Mouse (Mus musculus) kidney, adult 9 months (tissue): ENCODE data around the gene Mga.

ENCODE experiments used
- DNase-seq: peaks from one replicate; pipeline ENCODE4 v3.0.0; 2022

The Mga gene

DNA sequence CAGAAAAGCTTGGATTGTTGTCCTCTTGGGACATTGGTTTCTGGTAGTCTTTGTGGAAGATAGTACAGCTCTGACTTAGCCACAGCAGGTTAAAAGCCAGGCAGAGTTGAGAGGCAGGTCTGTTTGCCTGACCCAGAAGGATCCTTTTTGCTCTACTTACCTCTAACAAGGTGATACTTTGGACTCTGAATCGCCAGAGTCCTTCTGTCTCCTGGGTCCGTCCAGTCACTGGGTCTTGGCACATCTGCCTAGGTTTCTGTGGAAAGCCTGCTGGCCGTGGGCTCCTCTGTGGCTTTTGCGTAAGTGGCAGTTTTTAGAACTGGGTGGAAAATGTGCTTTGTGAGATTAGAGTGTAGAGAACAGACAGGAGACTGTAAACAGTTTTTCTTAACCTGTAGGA, 91.9 kb downstream of the Mga start:
- peak; percentile 65 for DNase-seq

DNA sequence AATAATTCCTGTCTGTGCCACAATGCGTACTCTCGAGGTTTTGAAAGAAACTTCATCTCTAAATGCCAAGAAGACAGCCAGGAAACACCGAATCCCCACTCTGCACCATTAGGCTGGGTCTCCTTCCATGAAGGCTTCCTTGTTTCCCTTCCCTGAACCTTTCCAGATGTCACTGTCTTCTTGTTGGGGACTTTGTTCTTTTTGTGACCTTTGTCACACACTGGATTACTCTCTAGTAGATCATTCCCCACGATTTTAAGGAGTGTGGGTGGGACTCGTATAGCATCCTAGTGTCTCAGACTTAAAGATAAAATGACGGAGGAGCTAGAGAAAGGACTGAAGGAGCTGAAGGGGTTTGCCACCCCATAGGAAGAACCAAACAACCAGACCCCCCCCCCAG, 93.9 kb downstream of the Mga start:
- peak; percentile 61 for DNase-seq

DNA sequence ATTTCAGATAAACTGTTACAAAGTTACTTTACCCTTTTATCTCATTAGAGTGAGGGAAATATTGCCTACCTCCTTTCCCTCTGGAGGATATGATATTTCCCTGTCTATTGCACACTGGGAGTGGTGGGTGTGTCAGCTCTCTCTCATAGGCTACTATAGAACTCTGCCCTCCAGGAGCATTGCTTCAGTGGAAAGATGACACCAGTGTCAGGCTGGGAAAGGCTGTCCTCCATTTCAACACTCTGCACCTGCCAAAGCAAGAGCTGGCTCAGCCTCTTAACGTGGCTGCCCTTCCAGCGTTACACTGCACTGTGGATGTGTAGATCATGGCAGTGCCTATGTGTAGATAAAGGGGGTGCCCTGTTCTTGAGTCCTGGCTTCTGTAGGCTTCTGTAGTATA, 95.3 kb downstream of the Mga start:
- DNase-seq, result no peak

DNA sequence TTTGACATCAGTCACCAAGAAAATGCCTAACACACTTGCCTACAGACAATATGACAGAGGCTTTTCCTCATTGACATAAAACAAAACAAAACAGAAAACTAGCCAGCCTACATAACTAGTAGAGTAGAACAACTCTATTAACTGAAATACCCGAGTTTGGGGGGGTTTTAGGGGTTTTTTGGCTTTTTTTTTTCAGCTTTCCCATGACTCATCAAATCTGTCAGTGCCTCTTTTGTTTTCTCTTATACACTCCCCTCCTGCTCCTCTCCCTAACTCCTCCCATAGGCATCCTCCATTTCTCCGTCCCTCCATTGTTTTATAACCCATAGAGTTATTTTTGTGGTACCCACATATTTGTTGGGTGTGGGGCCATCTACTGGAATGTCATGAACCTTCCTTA, 96.5 kb downstream of the Mga start:
- DNase-seq, result no peak

DNA sequence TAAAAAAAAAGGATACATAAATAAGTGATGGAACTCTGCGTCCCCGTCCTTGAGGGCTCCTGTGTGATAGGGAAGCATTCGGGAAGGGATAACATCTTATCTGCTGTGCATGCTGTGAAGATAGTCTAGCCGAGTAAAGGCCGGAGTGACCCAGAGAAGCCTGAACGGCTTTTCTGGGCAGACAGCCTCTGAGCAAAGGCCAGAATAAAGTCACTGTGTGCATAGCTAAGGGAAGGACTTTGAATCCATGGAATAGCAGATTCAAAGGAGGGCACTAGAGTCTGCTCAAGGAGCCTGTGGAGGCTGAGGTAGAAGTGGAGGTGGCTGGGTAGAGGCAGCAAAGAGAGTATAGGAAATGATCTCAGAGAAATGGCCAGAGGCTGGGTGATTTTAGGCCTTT, 97.8 kb downstream of the Mga start:
- DNase-seq, result peak; percentile 61

DNA sequence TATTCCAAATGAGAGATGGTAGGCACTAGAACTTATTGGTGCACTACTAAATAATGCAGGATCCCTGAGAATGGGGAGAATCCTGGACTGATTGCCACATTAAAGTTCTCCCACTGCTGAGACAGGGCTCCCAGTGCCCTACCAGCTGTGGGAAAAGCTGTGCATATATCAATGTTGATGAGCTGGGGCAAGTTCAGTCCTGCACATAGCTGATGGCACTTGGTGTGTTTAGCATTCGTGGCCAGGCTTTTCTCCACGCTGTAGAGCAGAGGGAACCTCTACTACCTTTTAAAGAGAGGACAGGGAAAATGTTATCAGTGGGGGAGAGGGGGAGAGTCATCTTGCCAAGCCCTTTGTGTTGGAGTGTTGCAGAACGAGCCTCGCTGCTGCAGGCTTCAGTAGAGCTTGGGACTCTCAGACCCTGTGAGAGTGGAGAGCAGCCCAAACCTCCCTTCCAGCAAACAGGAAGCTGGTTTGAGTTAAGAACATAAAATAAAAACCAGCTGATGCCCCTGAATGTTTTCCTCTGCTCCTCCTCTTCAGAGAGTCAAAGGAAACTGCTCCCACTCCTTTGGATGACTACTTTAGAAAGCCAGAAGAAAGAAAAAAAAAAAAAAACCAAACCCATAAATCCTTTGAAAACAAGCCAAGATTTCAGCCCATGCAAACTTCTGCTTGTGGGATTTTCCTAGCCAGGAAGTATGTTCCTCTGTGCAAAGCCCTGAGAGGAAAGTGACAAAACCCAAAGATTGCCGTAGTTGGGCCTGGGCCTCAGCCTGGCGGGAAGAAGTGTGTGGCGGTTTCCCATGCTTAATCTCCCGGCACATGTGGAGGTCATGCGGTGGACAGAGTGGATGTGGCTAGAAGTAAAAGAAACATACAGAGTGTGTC, 98.6 kb downstream of the Mga start:
- DNase-seq, result peak; percentile 33

DNA sequence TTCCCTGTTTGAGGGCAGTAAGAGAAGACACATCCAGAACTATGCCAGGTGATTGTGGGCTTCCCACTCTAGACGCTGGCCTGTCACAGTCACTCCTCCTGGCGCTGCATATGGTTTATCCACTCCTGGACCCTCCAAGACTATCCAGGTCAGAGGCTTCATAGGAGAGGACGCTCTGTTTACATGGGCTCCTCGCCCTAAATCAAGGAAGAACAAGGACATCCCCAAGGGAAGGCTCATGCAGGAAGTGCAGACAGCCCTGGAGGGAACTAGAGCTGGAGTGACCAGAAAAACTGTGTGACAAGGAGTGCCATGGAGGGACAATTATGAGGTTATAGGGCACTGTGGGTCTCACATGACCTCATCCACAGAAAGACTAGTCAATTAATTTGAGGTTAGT, 100.3 kb downstream of the Mga start:
- DNase-seq, result no peak

DNA sequence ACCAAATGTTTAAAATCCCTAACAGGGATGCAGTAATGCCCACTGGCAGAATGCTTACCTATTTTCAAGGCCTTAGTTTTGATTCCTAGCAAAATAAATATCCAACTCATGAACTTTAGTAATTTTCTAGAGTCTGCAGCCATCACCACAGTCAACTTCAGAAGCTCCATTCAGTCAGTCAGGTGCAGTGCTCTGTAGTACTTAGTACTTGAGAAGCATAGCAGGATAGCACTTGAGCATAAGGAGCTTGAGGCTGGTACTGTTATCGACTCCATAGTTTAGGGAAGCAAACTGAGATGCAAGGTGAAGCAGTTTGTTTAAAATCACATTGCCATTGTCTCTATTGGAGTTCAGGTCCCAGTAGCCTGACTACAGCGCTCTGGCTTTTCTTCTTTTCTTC, 102.7 kb downstream of the Mga start:
- DNase-seq, result no peak

DNA sequence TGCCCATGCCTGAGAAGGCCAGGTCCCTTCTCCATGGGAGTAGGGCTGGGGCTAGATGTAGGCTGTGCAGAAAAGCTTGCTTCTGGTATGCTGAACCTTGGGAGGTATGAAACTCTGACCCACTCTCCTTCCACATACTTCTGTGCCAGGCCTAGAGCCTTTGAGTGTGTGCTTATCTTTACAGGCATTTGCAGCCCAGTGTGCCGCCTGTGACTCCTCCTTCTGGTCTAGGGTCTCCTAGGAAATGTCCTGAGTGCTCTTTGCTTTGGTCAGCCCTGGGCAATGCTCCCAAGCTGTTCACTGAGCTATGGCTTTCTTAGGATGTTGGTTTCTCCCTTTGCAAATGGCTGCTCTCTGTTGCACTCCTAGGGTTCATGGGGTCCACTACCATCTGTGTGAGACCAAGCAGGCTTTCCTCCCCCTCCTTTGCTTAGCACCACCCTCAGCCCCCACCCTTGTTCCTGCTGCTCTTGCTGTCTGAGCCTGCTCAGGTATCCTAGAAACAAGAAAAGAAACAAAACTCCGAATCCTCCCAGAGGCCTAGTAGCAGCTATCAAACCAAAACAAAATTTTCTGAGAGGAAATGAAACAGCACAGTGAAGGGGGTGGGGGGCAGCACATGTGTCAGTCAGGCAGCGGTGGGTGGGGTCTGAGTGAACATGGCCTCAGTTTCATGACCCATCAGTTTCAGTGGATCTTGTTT, 104.0 kb downstream of the Mga start:
- DNase-seq, result no peak

DNA sequence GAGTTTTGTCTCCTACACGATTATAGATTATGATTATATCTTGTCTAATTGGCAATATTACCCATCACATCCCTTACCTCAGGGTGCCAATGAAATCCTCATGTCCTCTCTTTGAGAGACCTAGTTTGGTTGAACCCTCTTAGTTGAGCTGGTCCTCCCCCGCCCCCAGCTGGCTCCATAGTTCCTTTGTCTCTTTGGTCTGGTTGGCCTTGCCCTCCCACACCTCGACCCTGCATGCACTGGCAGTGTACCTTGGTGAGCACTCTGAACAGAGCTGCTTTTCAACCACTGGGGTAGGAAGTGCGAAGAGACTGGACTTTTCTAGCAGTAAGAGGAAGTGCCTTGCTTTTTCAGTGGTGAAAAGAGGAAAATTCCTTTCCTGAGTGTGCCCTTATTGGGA, 104.9 kb downstream of the Mga start:
- DNase-seq, result no peak

DNA sequence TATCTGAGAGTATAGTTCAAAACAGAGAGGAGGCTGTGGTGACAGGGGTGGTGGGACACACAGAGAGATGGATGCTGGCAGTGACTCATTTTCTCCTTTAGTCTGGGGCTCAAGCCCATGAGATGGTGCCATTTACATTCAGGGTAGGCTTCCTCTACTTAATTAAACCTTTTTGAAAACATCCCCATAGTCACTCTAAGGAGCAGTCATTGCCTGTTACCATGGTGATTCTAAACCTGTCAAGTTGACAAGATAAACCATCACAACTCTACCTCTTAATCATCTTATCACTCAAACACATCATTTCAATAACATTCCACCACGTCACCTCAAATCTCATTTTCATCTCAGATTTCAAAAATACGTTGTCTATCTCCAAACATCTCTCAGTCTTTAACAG, 106.9 kb downstream of the Mga start:
- DNase-seq, result no peak

DNA sequence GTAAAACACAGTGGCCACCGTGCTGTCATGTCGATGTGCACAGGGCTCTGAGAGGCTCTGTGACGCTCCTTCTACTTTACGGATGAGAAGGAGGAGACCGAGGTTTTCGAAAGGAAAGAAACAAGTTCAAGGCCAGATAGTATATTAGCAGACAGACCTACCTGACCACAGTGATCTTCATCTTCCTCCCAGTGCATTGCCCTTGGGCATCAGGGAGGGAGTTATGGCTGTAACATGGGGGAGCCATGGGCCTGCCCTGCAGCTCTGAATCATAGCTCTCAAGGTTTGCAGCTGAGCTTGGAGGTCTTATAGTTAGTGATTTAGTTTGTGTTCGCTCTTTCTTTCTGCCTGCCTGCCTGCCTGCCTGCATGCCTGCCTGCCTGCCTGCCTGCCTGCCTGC, 109.7 kb downstream of the Mga start:
- no peak for DNase-seq

DNA sequence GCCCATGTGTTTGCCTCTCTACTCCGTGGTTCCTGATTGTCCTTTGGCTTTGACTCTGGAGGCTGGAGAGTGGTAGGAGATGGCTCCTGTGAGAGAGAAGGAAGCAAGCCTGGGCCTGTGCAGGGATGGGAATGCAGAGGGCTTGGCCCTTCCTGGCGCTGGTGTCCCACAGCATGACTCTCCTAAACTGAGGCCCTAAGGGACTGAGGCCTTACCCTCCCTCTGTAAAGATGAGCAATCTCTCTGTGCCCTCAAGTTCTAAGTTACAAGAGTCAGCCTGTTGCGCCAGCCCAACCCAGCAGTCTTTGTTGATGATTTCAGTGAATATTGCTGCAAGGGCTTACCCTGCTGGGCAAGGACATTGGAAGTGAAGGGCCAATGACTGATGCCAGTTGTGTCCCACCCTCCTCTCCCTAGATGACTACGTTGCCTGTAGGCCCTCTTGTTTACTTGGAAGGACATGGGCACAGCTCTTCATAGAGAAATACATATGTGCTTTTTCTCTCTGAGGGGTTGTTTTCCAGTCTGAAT, 110.7 kb downstream of the Mga start:
- no peak for DNase-seq

DNA sequence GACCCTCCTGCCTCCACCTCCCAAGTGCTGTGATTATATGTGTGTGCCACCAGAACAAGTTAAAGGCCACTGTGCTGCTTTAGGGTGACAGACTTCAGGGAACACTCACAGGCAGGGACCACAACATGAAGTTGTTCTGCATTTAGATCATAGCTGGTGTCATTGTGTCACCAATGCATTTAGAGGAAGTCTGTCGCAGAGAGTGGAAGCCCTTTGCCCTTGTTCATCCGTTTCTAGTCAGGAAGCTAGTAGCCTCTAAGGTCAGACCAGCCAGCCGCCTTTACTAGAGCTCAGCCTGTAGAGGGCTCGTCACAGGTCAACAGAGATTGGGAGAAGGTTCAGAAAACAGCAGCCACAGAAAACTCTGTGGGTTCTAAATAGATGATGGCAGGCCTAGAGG, 111.6 kb downstream of the Mga start:
- DNase-seq, result peak; percentile 44

DNA sequence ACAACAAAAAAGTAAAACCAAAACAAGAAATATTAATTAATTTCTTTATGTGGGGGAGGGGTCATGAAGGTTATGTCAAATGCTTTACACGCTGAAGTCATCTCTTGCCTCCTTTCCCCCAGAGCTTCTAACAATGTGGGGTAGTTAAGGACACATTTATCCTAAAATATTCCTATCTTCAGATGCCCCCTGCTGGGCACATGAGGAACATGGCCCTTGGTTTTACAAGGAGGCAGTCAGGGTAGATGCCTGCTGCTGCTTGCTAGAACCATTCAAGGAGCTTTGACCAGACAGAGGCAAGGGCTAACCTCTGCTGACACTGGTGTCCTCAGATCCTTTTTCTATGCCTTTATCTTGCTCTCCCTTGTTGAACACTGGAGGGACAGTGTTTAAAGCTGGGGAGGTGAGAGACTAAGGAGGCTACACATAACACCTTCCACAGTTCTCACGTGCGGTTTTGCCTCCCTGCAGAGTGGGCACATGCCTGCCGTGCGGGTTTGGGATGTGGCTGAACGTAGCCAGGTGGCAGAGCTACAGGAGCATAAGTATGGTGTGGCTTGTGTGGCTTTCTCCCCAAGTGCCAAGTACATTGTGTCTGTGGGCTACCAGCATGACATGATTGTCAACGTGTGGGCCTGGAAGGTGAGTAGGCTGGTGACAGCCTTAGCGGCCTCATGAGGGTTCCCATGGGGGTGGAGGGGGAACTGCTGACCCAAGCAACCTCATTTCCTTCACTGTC, 114.6 kb downstream of the Mga start:
- peak; percentile 71 for DNase-seq

DNA sequence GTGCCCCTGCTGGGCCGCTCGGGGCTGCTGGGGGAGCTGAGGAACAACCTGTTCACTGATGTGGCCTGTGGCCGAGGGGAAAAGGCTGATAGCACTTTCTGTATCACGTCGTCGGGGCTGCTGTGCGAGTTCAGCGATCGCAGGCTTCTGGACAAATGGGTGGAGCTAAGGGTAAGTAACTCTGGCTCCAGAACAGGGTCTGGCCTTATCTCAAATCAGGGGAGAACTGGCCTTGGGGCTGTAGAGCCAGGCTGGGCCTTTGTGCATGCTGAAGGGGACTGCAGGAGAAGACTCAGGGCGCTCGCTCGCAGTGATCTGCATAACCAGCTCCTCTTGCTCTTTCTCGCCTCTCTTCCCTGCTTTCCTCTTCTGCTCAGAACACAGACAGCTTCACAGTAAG, 115.9 kb downstream of the Mga start:
- DNase-seq, result no peak

DNA sequence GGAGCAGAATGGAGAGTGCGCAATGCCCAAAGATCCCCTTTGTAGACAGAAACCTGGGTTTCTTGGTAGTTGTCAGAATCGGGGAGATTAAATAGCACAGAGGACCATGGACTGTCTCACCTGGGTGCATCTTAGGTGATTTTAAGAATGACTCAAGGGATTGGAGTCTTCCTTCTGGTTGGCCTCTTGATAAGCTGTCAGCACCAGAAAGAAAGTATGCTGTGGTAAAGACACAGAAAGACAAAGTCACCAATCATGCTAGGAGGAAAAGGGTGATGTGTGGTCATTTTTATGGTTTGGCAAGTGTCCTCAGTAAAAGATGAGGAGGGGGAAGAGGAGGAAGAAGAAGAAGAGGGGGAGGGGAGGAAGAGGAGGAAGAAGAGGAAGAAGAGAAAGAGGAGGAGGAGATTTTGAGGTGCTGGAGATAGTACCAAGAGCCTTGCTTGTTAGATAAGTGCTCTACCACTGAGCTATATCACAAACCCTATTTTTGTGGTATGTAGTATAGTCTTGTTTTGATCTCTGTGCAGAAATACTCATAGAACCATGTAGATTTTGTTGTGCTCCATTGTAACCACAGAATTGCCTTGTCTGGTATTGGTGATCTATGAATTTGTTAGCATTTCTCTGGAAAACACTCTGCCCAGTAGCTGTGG, 116.9 kb downstream of the Mga start:
- DNase-seq, result no peak

DNA sequence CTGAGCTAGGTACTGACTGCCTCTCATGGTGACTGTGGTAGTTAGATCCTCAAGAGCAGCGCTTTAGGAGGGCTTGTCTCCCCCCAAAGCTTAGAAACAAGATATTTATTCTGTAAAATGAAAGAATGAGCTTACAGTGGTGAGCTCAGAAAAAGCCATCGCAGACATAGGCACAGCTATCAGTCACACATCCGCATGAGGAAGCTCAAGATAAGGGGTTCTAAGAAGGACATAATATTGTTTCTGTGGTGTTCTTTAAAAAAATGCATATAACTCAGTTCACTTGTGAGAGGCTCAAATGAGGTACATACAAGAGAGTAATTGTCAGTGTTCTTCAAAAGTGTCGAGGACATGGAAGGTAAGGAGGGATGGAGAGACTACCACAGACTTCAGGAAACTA, 118.9 kb downstream of the Mga start:
- no peak for DNase-seq

DNA sequence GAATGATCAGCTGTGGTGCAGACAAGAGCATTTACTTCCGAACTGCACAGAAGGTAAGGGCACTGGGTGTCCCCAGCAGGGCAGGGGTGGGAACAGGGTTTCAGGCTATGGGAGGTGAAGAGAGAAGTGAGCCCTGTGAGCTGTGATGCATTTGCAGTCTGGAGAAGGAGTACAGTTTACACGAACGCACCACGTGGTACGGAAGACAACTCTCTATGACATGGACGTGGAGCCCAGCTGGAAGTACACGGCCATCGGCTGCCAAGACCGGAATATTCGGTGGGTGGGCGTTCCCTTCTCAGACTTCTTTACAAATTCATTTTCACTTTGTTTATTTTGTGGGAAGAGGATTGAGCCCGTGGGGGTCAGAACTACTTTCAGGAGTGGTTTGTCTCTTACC, 120.6 kb downstream of the Mga start:
- DNase-seq, result no peak
